Mouse (Mus musculus): ENCODE results near the gene Gm14137.

Gm14137 gene

DNA sequence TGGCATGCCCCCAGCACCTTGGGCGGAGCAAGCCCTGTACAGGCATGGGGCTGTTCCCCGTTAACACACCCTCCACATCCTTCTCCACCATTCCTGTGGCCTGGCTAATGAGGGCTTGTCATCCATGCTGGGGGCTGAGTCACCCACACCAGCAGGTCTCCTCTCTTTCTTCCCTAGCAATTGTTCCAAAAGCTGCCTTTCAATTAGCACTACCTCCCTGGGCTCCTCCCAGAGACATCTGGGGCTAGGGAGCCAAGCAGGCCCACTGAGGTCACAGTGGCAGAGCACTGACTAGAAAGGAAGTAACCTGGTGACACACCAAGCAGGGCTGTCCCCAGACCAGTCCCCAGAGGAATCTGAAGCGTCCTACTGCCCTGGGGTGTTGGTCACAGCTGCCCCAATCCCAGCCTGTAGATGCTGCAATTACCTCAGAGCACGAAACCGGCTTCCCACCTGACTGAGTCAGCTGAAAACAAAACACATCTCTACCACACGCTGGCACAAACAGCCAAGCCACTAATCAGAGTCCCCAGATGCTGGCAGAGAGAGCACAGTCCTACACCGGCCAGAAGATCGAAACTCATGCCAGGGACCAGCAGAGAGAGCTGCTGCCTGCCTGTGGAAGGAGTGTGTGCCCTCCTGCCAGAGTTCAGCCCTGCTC, at the start of gene Gm14137:
TSS of gene Gm14137 (plus strand) at position 519 of the 661 bp plus-strand sequence.
- 60% methylated on average over 8 of the region's 8 CpGs for WGBS

DNA sequence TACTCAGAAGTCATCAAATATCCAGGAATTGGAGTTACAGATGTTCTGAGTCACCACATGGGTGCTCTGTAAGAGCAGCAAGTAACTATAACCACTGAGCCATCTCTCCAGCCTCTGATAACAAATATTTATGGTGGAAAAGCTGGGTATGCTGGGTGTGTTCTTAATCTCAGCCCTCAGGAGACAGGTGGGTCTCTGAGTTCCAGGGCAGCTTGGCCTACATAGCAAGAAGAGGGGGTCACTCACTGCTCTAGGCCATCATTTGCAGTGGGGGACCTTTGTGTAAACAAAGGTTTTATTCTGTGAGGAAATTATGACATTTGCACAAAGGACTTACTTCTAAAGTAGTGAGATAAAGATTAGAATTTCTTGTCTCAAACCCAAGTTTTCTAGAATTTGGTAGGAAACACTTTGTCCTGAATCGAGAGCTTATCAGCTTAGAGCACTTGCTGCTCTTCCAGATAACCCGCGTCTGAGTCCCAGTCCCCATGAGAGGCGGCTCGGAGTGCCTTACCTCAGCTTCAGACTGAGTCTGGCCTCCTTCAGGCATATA, 37.9 kb upstream of the Gm14137 start:
- 87% methylated on average over 5 of the region's 5 CpGs for WGBS

DNA sequence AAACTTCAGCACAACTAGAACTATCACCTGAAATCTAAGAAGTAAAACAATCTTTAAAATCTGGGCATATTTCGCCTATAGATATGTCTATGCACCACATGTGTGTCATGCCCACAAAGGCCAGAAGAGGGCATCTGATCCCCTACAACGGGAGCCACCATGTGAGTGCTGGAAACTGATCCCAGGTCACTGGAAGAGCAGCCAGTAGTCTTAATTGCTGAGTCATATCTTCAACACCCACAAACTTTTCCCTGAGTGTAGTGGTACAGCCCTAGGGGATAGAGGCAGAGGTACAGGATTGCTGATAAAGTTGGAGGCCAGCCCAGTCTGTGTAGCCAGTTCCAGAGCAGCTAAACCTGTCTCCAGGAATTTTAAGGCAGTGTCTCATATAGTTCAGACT, 29.1 kb upstream of the Gm14137 start:
- WGBS: 86% methylated on average over 2 of the region's 2 CpGs

DNA sequence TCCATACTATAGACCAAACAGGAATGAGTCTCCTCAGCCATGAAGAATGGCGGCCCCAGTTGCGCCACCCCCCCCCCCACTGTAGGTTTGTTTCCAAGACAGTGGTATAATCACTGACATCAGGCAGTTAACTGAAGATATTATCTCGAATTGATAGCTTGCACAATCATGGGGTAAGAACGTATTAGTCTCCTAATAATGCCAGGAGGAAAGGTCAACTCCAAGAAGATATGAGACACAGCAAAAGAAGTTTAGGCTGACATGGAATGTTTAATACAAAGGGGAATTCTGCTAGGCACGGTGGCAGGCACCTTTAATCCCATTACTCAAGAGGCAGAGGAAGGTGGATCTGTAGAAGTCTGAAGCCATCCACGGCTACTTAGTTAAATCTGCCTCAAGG, 27.9 kb upstream of the Gm14137 start:
- WGBS: 86% methylated on average over 6 of the region's 6 CpGs

DNA sequence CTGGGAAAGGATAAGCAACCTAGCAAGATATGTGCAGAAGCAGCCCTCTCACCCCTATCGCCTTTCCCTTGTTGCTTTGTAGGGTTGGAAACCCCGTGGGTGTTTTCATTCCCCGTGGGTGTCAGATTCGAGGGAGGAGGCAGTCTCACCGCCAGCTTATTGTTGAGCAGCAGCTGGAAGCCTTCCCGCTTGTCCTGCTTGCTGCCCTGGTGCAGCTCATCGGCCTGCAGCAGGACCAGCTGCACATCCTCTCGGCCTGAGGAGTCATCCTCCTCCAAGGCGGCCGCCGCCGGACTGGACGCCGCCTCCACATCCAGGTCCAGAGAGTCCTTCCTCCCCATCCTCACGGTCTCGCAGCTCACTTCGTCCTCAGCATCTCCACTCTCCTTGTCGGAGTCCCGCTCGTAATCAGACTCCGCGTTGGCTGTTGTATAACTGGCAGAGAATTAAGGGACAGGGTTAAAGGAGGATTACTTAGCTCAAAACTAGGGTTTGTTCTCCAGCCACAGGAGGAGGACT, 27.1 kb upstream of the Gm14137 start:
- 75% methylated on average over 22 of the region's 22 CpGs for WGBS

DNA sequence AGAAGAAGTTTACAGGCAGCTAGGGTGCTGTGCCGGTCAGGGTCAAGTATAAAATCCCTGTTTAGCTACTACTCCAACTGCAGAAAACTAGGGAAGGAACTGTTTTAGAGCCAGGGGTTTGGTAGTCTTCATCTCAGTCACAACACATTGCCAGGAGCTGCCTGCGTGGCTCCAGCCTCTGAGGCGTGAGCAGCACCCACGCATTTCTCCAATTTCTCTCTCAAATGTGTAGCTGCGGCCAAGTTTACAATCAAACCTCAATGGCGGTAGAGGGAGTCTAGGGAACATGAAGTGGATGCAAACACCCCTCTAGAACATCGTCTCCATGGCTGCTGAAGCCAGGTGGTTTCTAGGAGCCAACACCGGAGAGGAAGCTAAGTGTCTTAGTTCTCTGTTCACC, 26.5 kb upstream of the Gm14137 start:
- WGBS: 60% methylated on average over 8 of the region's 8 CpGs

DNA sequence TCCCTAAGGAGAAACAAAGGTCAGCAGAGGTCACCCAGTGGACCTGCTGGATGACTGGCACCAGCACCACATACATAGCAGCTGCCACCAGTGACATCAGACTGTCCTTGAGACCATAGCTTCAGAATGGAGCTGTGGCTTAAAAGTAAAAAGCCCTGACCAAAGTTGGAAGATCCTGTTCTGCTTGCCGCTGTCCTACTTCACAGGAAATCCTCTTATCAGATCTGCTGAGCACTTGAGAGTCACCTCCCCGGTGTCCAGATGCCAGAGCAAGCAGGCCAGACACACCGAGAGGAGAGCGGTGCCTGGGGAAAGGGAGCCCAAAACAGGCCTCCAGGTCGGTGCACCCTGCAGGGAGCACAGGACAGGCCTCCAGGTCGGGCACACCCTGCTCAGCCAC, 22.1 kb upstream of the Gm14137 start:
- WGBS: 80% methylated on average over 6 of the region's 6 CpGs

DNA sequence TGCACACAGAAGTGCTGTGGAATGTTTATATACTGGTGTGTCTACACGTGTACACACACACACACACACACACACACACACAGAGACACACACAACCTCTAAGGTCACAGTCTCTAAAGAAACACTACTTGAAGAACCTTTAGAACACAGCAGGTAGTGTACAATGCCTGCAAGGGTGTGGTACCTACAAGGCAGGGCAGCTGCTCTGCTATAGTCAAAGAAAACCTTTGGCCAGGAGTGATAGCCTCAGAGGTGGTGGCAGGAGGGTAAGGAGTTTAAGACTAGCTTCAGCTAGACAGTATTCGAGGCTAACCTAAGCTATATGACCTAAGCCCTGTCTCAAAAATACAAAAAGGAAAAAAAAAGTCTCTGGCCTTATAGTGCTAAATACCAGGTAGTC, 19.6 kb upstream of the Gm14137 start:
- 80% methylated on average over 2 of the region's 2 CpGs for WGBS

DNA sequence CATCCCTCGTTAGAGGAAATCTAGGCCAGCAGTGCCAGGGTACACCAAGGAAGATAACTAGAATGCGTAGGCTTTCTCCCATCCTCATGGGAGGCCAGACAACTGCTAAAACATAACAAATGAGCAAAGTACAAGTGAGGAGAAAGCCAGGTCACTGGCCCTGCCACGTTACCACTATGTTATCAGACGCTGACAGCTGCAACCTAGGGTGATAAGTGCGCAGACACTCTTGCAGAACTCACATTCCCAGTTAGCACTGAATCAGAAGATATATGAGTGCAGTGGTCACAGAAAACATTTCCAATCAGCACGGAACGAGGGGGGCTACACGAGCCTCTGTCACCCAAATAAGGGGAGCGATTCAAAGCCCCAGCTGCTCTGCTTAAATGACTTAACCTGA, 18.9 kb upstream of the Gm14137 start:
- 80% methylated on average over 9 of the region's 9 CpGs for WGBS

DNA sequence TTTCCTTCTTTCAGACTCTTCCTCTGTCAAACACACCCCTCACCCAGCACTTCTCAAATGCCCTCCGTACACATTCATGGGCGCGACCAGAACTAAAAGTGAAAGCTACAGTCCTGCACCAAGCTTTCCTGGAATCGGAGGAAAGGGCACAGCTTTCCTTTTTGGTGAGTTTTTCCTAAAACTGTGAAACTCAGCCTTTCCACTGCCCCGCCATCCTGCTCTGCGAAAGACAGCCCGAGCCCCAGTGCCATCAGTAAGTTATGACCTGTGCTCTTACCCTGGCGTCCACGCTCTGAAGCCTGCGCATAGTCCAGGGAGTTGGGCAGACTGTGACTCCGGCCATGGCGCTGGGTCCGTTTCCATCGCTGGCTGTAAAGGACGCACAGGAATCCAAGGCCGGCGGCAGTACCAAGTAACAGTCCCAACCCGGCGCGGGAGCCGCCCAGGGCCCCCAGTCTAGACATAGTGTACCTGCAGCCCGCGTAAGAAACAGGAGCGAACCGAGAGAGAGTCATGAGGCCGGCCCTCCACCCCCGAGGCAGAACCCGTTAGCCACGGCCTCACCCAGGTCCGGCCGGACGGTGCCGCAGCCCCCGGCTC, 18.1 kb upstream of the Gm14137 start:
- 3% methylated on average over 34 of the region's 34 CpGs for WGBS

DNA sequence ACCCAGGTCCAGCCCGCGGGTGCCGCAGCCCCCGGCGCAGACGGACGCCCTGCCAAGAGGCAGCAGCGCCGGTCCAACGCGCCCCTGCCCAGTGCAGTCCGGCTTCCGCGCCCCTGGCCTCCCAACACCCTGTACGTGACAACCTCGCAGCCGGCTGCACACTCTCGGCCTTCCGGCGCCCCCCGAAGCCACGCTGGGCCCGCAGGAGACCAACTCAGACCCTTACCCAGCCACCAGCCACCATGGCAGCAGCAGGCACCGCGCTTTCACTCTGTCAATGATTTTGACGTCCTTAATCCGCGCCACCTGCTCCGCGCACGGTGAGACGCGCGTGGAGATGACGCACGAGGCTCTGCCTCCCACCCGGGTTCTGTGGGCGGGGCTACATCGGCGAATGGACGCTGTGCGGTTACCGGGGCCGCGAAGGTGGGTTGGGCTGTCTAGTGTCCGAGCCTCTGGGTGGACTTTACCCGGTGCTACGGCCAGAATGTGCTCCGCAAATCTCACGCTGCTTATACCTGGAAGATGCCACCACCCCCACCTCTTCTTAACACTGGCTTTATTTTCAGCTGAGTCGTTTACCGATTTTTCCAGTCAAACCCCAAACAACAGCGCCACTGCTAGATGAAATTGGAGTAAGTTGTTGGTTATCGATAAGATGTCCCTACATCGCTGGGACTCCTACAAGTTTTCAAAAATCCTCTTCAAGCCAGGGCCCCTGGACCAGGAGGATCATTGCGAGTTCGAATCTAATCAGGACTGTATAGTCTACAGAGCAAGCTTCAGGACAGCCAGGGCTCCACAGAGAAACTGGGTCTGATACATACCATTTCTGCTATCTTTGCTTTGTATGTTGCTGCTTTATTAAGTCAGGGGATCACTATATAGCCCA, 17.4 kb upstream of the Gm14137 start, which contains the start of gene Rmdn3:
TSS of gene Rmdn3 (minus strand) at position 354 of the 892 bp plus-strand sequence.
- WGBS: under 1% methylated on average over 57 of the region's 57 CpGs

DNA sequence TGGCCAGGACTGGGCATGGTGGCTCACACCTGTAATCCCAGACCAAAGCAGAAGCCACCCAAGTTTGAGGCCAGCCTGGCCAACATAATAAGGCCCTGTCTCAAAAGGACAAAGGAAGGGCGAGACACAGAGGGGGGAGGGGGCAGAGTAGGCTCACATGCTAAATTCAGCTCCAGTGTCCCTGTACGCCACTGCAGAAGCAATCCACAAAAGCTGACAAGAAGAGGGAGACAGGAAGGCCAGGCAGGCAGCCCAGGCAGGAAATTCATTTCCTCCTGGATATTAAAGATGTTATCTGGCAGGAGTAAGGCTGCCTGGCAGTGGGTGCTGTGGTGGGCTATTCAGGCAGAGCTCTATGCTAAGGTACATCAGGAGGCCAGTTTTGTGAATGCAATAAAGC, 13.1 kb upstream of the Gm14137 start:
- 43% methylated on average over 2 of the region's 2 CpGs for WGBS

DNA sequence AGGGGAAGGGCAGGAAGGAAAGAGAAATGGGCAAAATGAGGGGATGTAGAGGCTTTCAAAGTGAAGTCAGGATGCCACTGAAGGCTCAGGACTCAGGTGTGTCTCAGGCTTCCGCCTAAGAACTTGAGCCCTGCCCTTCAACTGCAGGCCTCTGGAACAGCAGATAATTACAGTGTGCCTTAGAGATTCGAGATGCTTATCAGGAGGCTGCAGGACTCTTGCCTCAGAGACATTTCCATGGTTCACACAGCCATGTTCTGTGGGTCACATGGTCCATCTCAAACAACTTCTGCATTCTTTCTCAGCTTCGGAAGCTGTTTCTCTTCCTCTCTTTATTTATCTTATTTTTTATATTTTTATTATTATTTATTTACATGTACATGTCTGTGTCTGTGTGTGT, 11.2 kb upstream of the Gm14137 start:
- WGBS: 76% methylated on average over 3 of the region's 3 CpGs

DNA sequence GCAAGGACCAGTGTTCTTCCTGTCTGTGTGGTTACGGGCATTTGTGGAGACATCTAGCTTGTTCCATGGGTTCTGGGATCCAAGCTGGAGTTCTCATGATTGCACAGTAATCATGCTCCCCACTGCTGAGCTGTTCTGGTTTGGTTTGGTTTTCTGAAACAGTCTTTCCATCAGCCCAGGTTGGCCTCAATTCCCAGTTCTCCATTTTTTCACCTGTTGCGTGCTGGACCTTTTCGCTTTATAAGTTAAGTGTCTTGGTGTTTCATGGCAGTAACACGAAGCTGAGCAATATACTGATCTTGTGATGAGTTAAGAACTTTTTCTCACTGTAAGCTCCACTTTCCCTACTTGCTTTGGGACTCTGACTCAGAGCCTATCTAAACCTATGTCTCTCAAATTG, 10.3 kb upstream of the Gm14137 start:
- 96% methylated on average over 4 of the region's 4 CpGs for WGBS

DNA sequence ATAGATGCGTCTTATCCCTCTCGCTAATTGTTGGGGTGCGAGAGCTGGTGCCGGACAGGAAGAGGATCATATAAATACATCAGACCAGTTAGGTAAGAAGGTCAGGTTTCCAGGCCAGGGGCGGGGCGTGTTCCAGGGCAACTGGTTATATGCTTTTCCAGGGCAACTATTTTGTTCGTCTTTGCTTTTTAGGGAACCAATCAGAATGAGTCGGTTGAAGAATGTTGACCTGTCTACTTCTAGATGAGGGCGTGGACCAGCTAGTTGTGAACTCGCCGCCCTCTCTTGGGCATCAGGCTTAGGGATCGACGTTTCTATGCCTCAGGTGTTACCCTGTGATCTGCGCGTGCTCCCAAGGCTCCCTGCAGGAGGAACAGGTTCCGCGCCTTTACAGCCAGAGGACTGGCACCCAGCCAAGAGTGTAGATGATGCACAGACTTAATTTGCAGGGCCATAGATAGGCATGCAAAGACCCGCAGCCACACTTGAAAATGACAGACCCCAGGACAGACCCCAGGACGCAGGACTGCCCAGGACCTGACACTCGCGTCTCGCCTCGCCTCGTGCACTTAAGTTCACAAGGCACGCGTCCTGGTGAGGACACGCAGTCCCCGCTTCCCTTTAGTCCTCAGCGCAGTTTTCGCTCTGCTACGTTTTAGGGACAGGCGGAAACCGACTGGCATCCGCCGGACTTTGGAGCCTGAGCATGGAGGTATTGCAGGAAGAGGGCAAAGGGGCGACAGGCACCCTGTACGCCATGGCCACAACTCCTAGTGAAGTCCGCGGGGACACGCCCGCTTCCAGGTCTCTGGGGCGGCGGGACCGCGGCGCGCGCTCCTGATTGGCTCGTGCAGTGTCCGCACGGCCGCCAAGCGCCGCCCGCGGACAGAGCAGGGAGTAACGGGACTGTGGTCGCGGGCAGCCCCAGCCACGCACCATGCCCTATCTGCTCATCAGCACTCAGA, 7.1 kb upstream of the Gm14137 start, which contains the start of gene Gchfr:
TSS of gene Gchfr (plus strand) at position 873 of the 965 bp plus-strand sequence.
- WGBS: under 1% methylated on average over 60 of the region's 60 CpGs

DNA sequence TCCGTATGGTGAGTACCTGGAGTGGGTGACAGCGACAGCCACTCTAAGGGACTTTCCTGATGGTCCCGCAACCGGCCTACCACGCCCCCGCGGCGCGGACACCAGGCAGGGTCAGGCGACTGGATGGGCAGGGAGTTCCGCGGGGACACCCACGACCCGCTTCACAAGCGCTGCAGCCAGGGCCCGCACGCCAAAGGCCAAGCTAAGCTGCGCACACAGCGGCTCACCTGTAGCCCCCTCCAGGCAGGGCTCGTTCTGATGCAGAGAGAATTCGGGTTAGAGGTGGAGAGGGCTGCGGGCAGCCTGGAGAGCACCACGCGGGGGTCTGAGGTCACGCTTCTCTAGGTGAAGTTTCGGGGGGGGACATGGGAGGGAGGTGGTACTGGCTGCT, 6.4 kb upstream of the Gm14137 start:
- 8% methylated on average over 26 of the region's 26 CpGs for WGBS

DNA sequence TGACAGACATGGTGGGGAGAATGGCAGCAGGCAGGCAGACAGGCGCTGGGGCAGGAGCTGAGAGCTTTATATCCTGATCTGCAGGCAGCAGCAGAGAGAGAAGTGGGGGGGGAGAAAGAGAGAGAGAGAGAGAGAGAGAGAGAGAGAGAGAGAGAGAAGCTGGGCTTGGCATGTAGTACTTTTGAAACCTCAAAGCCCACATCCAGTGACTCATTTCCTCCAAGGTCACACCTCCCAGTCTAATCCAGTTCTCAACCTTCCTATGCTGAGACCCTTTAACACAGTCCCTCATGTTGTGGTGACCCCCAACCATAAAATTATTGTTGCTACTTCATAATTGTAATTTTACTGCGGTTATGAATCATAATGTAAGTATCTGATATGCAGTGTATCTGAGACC, 4.0 kb upstream of the Gm14137 start:
- WGBS: 89% methylated on average over 2 of the region's 2 CpGs

DNA sequence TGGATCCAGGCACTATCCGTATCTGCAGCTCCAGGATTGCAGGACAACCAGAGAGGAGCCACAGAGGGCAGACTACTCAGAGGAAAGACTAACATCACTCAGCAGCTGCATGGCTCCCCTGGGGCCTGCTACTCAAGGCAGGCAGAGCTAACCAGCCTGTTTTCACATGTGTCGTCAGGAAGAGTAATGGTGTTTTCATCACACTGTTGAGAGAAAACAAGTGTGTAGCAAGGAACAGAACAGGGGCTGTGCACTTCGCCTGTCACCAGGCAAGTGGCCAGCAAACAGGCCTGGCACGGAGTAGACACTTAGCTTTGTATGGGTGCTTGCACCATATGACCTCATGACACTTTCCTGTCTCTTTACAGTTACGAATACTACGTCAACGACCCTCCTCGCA, 2.7 kb upstream of the Gm14137 start:
- WGBS: 82% methylated on average over 8 of the region's 8 CpGs

DNA sequence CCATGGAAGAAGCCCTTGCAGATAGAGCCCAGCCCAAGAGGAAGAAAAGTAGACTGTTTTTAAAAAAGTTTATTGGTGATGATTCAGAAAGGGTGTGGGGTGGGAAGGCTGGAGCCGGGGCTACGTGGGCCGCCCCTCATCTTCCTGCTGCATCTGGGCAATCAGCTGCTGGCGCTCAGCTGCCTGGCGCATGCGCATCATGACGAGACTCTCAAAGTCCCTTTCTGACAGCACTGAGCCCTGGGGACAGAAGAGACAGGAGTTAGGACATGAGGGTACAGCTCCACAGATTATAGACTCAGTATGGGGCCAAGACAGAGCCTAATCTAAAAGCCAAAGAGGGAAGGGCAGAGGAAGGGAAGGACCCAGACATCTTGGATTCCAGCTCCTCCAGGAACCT, 1.9 kb upstream of the Gm14137 start:
- 83% methylated on average over 7 of the region's 7 CpGs for WGBS

DNA sequence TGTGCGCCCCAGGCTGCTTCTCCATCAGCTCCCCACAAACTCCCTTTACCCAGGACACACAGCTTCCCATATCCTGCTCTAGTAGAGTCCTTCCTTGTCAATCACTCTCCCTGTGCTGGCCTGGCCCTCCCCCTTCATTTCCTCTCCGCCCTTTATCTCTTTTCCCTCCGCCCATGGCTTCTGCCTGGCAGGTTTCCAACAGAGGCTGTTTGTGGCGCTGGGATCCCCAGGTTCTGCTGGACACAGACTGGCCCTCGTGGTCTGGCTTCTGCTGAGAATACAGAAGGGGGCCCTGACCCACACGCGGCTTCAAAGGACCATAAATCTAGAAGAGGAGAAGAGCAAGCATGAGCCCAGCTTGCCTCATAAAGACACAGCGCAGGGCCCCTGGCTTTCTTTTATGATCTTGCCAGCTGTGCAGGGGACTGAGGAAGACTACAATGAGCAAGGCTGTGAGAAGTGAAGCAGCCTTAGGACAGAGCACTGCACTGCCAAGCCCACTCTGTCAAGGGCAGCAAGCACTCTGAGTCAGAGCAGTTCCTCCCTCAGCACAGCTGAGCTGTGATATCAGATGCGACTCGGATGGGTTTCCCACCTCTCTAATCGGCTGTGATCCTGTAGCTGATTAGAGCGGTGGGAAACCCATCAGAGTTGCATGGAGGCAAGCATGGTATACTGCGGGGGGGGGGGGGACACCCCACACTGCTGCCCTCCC, 1.3 kb upstream of the Gm14137 start:
- 38% methylated on average over 13 of the region's 13 CpGs for WGBS

Data from cerebral cortex, adult 2 months (tissue).